Mouse (Mus musculus) urinary bladder, postnatal 14 days (tissue): ENCODE measurements at regions not wholly inside any gene's neighbourhood (a gene's known extent, or its start where the extent isn't known, plus 50 kb on each side); places are given as distances from the start of the nearest gene placed in this dataset.

Experiments used
- DNase-seq: peaks from one replicate; pipeline ENCODE4 v3.0.0; 2021; ENCODE audit warnings: low spot score

GRCm38 (mm10) chr6:98452277-98452676, 109.7 kb upstream of the Gm765 start:
- DNase-seq, result no peak

GRCm38 (mm10) chr6:98435676-98436075, 93.1 kb upstream of the Gm765 start:
- DNase-seq, result no peak

GRCm38 (mm10) chr6:98433286-98433685, 90.7 kb upstream of the Gm765 start:
- no peak for DNase-seq

- DNase-seq, result no peak
Measured at GRCm38 (mm10) chr6:98429120-98429519, 86.6 kb upstream of the Gm765 start.

- DNase-seq, result no peak
Measured at GRCm38 (mm10) chr6:98402605-98403004, 60.1 kb upstream of the Gm765 start.

GRCm38 (mm10) chr6:98394589-98394988, 52.0 kb upstream of the Gm765 start:
- DNase-seq, result no peak
